Mouse (Mus musculus) small intestine, adult 10 weeks (tissue): ENCODE measurements around the gene Pax9. TPM values are rescaled to one million over a fixed set of nuclear protein-coding genes. Genes with fewer than 3 reads are reported as not detected.

Experiments used
- polyA plus RNA-seq: library from polyadenylated mRNA; stranded (reverse); fragments of 350-450 nt; fragmentation: Illumina TruSeq; extraction: RNeasy Lipid Tissue Mini Kit (QIAGEN cat#74804); gene quantifications from one replicate; pipeline ENCODE4 v1.2.3, GENCODE M21; 2014; ENCODE audit warnings: low replicate concordance

The Pax9 gene
- polyA plus RNA-seq = not detected

GRCm38 (mm10) chr12:56691427-56692079, at the start of gene Pax9:
Gene Pax9, plus strand, starts transcription at chr12:56691767.

Other genes starting within 250 kb of the Pax9 start
- not detected for gene Nkx2-1, start 154.9 kb upstream of the Pax9 start, polyA plus RNA-seq
- gene Nkx2-9, start 78.5 kb upstream of the Pax9 start, polyA plus RNA-seq = not detected